Mouse (Mus musculus) erythroblast, embryonic 14.5 days (primary cell): Measurements from ENCODE around the gene Sh3bgr.

Experiments used
- GATA1 ChIP-seq: IDR thresholded peaks from 2 replicates; pipeline ENCODE4 v1.6.1; 2012; ENCODE audit warnings: low read length, inconsistent platforms, mixed read lengths
- TAL1 ChIP-seq: IDR thresholded peaks from 3 replicates; pipeline ENCODE4 v1.6.1; 2012; ENCODE audit warnings: low read length, inconsistent platforms, mixed read lengths

DNA sequence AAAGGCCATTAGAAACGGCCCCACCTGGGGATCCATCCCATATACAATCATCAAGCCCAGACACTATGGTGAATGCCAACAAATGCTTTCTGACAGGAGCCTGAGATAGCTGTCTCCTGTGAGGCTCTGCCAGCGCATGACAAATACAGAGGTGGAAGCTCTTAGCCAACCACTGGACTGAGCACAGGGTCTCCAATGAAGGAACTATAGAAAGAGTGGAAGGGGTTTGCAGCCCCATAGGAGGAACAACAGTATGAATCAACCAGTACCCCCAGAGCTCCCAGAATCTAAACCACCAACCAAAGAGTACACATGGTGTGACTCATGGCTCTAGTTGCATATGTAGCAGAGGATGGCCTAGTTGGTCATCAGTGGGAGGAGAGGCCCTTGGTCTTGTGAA lies 71.5 kb downstream of the Sh3bgr start:
- TF ChIP-seq GATA1 (no peak), TAL1 (no peak)
